ENCODE assay signal across 20 mouse cellular contexts in the genomic region with DNA sequence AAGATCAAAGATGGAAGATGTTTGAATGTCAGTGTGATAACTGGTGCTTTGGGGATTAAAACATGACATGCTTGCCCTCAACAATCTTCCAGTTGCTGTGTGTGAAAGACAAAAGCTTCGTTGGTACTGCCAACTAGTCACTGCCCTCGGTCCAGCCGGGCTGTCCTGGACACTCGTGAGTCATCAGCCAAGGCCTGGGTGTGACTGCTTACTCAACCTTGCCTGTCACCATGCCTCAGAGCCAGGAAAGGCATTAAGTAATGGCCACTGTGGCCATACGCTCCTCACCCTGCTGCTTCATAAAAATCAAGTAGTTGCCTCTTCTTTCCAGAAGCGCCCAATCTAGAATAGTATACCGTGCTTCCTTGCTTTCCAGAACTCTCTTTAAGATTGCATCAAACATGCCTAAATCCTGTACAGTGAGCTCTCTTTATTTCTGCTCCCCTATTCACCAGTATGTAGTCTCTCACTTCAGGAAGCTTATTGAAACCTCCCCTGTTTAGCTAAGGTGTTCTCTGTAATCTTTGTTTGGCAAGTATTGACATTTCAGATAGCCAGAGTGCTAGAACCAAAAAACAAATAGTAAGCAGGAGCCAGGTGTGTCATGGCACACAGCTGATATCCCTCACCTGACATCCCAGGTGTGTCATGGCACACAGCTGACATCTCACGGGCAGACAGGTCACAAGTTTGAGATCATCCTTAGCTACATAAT. TPM values are rescaled to one million over a fixed set of nuclear protein-coding genes. Genes with fewer than 3 reads are reported as not detected.
DNase-seq lines count a peak whose midpoint lies in the region; ATAC-seq and TF ChIP-seq lines count a peak whose summit lies in the region.
"Had no signal": no experiment of that assay in that cellular context is flagged by ENCODE, and none has a peak within 500 bp of the region (broad histone marks: within the 10 kb centered on the region; RNA-seq: fewer than 3 reads in every experiment).

No protein-coding gene starts in this region.

- DNase-seq in lung, postnatal 0 days (ENCODE audit: low spot score), result peak; percentile 63
- no peak for DNase-seq in lung, postnatal 10 days
- DNase-seq in adipocyte (ENCODE audit: low spot score), result peak; percentile 65
- DNase-seq in embryo, embryonic 11 days, result no peak
- no peak for DNase-seq in cerebellum, adult 18-20 months
- DNase-seq in heart, adult 8-10 months (ENCODE audit: low spot score), result no peak
- DNase-seq: cerebellum, adult 11-12 months; heart, adult 2 months; heart, postnatal 14 days; right cerebral cortex, postnatal 4 days had no signal

- WGBS in lung, postnatal 0 days, result 54% methylated on average over 8 of the region's 8 CpGs
- 49% methylated on average over 8 of the region's 8 CpGs for WGBS in intestine, postnatal 0 days
- 58% methylated on average over 8 of the region's 8 CpGs for WGBS in stomach, embryonic 16.5 days

- ATAC-seq in lung, postnatal 0 days, result peak; percentile 72
- peak; percentile 50 for ATAC-seq in intestine, postnatal 0 days
- ATAC-seq in stomach, embryonic 16.5 days (ENCODE audit: insufficient read depth, low FRiP score), result peak; percentile 79
- ATAC-seq: forebrain, embryonic 14.5 days had no signal

- H3K27ac ChIP-seq in lung, postnatal 0 days (ENCODE audit: low read length), result 0 out of 2 replicates have a peak overlapping the region, but pooled peaks have one; percentile 1
- H3K27ac ChIP-seq in intestine, postnatal 0 days (ENCODE audit: low read depth, low read length), result peak overlapping the region; percentile 73
- peak overlapping the region; percentile 80 for H3K27ac ChIP-seq in stomach, embryonic 16.5 days (ENCODE audit: low read length)
- H3K27ac ChIP-seq: embryonic facial prominence, embryonic 15.5 days; heart, adult 2 months; hindbrain, embryonic 15.5 days; kidney, embryonic 15.5 days; liver, embryonic 15.5 days had no signal

- no peaks in the 10 kb centered on the region for H3K4me1 ChIP-seq in lung, postnatal 0 days (ENCODE audit: insufficient read depth, low read depth, low read length)
- H3K4me1 ChIP-seq in intestine, postnatal 0 days (replicated peaks; ENCODE audit: control insufficient read depth, insufficient read depth, low read length), result peaks cover 3% of the 10 kb centered on the region; the same call in 1 of the 2 replicates
- H3K4me1 ChIP-seq in stomach, embryonic 16.5 days (ENCODE audit: control insufficient read depth, insufficient read depth, low read length), result no peaks in the 10 kb centered on the region
- H3K4me1 ChIP-seq: embryonic facial prominence, embryonic 15.5 days; hindbrain, embryonic 15.5 days had no signal

- TF ChIP-seq CTCF in lung, postnatal 0 days (IDR thresholded peaks at IDR 0.05), result no peak
- no peak for TF ChIP-seq CTCF in intestine, postnatal 0 days (IDR thresholded peaks at IDR 0.05; ENCODE audit: low read depth)

- H3K36me3 ChIP-seq in lung, postnatal 0 days (ENCODE audit: insufficient read depth, low read length), result no peaks in the 10 kb centered on the region
- no peaks in the 10 kb centered on the region for H3K36me3 ChIP-seq in intestine, postnatal 0 days (ENCODE audit: control insufficient read depth, insufficient read depth)
- H3K36me3 ChIP-seq in stomach, embryonic 16.5 days (ENCODE audit: control insufficient read depth, insufficient read depth, low read length), result no peaks in the 10 kb centered on the region
- H3K36me3 ChIP-seq: embryonic facial prominence, embryonic 15.5 days; hindbrain, embryonic 15.5 days; kidney, embryonic 15.5 days; liver, embryonic 15.5 days had no signal

- H3K4me3 ChIP-seq in lung, postnatal 0 days (ENCODE audit: low read depth, low read length), result no peak overlapping the region
- no peak overlapping the region for H3K4me3 ChIP-seq in intestine, postnatal 0 days (ENCODE audit: low read depth, low read length)
- H3K4me3 ChIP-seq in stomach, embryonic 16.5 days (replicated peaks; ENCODE audit: low read length), result no peak overlapping the region
- H3K4me3 ChIP-seq: embryonic facial prominence, embryonic 15.5 days; heart, adult 2 months; hindbrain, embryonic 15.5 days; kidney, embryonic 15.5 days; liver, embryonic 15.5 days had no signal

- no peak overlapping the region for H3K4me2 ChIP-seq in lung, postnatal 0 days (replicated peaks; ENCODE audit: low read depth, low read length)
- H3K4me2 ChIP-seq in intestine, postnatal 0 days (replicated peaks; ENCODE audit: low read depth), result no peak overlapping the region
- no peak overlapping the region for H3K4me2 ChIP-seq in stomach, embryonic 16.5 days (ENCODE audit: low read depth, low read length)
- H3K4me2 ChIP-seq: embryonic facial prominence, embryonic 15.5 days; hindbrain, embryonic 15.5 days; kidney, embryonic 15.5 days; liver, embryonic 15.5 days; midbrain, embryonic 11.5 days had no signal

- H3K9me3 ChIP-seq in lung, postnatal 0 days (ENCODE audit: low read length), result no peaks in the 10 kb centered on the region
- no peaks in the 10 kb centered on the region for H3K9me3 ChIP-seq in intestine, postnatal 0 days (ENCODE audit: control insufficient read depth)
- H3K9me3 ChIP-seq in stomach, embryonic 16.5 days (replicated peaks; ENCODE audit: control insufficient read depth, low read length), result no peaks in the 10 kb centered on the region
- H3K9me3 ChIP-seq: embryonic facial prominence, embryonic 15.5 days; hindbrain, embryonic 15.5 days; kidney, embryonic 15.5 days; liver, embryonic 15.5 days had no signal

- no peaks in the 10 kb centered on the region for H3K27me3 ChIP-seq in lung, postnatal 0 days (replicated peaks; ENCODE audit: insufficient read depth, low read length)
- H3K27me3 ChIP-seq in intestine, postnatal 0 days (replicated peaks; ENCODE audit: control insufficient read depth, insufficient read depth, low read length), result no peaks in the 10 kb centered on the region
- H3K27me3 ChIP-seq in stomach, embryonic 16.5 days (ENCODE audit: control insufficient read depth, insufficient read depth, low read length), result no peaks in the 10 kb centered on the region
- H3K27me3 ChIP-seq: CH12.LX; embryonic facial prominence, embryonic 15.5 days; hindbrain, embryonic 15.5 days; kidney, embryonic 15.5 days; liver, embryonic 15.5 days had no signal

- H3K9ac ChIP-seq in lung, postnatal 0 days (replicated peaks; ENCODE audit: low read depth), result no peak overlapping the region
- H3K9ac ChIP-seq in intestine, postnatal 0 days (ENCODE audit: low read depth, low read length), result no peak overlapping the region
- H3K9ac ChIP-seq in stomach, embryonic 16.5 days (ENCODE audit: low read length), result no peak overlapping the region
- H3K9ac ChIP-seq: embryonic facial prominence, embryonic 15.5 days; hindbrain, embryonic 15.5 days; kidney, embryonic 15.5 days; liver, embryonic 15.5 days had no signal

- no peak for TF ChIP-seq EP300 in lung, postnatal 0 days (IDR thresholded peaks at IDR 0.05)

RNA-seq across cellular contexts. Expression of gene Vdac2, which starts 16.7 kb away (rescaled TPM):
- 220 and 221 TPM in 2 replicates for polyA plus RNA-seq in lung, postnatal 0 days (2015; fragmentation: Nextera tagmentation; extraction: Ambion mirVana)
- 354 and 371 TPM in 2 replicates for polyA plus RNA-seq in intestine, postnatal 0 days (2015; fragmentation: Nextera tagmentation; extraction: Ambion mirVana)
- polyA plus RNA-seq in stomach, embryonic 16.5 days (2015; fragmentation: Nextera tagmentation; extraction: Ambion mirVana), result 289 and 297 TPM in 2 replicates
- total RNA-seq in heart, adult 8-10 months (2022), result 100 to 1,000 TPM; 468 to 498 (median 480) TPM

RNA-seq across cellular contexts. Expression of gene Comtd1, which starts 40.4 kb away (rescaled TPM):
- polyA plus RNA-seq in lung, postnatal 0 days (2015; fragmentation: Nextera tagmentation; extraction: Ambion mirVana), result 13.0 and 14.7 TPM in 2 replicates
- 67.3 and 70.5 TPM in 2 replicates for polyA plus RNA-seq in intestine, postnatal 0 days (2015; fragmentation: Nextera tagmentation; extraction: Ambion mirVana)
- polyA plus RNA-seq in stomach, embryonic 16.5 days (2015; fragmentation: Nextera tagmentation; extraction: Ambion mirVana), result 36.8 and 39.0 TPM in 2 replicates
- total RNA-seq in heart, adult 8-10 months (2022), result 10 to 100 TPM in 2 of 4 experiments, 1 to 10 TPM in 2; 8.4 to 12.0 (median 10.3) TPM

RNA-seq across cellular contexts. Expression of gene Dusp13, which starts 57.4 kb away (rescaled TPM):
- polyA plus RNA-seq in lung, postnatal 0 days (2015; fragmentation: Nextera tagmentation; extraction: Ambion mirVana), result 0.20 and 0.29 TPM in 2 replicates
- polyA plus RNA-seq in intestine, postnatal 0 days (2015; fragmentation: Nextera tagmentation; extraction: Ambion mirVana), result 0.16 and 0.17 TPM in 2 replicates
- polyA plus RNA-seq in stomach, embryonic 16.5 days (2015; fragmentation: Nextera tagmentation; extraction: Ambion mirVana), result 0.84 TPM in 1 of 2 replicates, not detected in the other
- total RNA-seq in heart, adult 8-10 months (2022), result 1 to 10 TPM; 1.4 to 3.6 (median 2.5) TPM
- total RNA-seq: CH12.LX; common myeloid progenitor, adult 5-6 weeks had no signal
- polyA plus RNA-seq: forebrain, embryonic 14.5 days; hindbrain, embryonic 15.5 days; midbrain, embryonic 11.5 days had no signal

RNA-seq across cellular contexts. Expression of gene Samd8, which starts 58.0 kb away (rescaled TPM):
- polyA plus RNA-seq in lung, postnatal 0 days (2015; fragmentation: Nextera tagmentation; extraction: Ambion mirVana), result 7.1 and 8.1 TPM in 2 replicates
- polyA plus RNA-seq in intestine, postnatal 0 days (2015; fragmentation: Nextera tagmentation; extraction: Ambion mirVana), result 16.3 and 16.4 TPM in 2 replicates
- polyA plus RNA-seq in stomach, embryonic 16.5 days (2015; fragmentation: Nextera tagmentation; extraction: Ambion mirVana), result 12.1 and 13.7 TPM in 2 replicates
- total RNA-seq in heart, adult 8-10 months (2022), result 10 to 100 TPM; 29.6 to 38.3 (median 33.6) TPM

Comparison
In these comparisons a context has a peak if more than half of its experiments do, and no peak if none do; other contexts are left out.
1. DNase-seq: peak in lung, postnatal 0 days (single experiment) and adipocyte (single experiment); none in lung, postnatal 10 days (single experiment), embryo, embryonic 11 days (single experiment), cerebellum, adult 18-20 months (0 of 2) and heart, adult 8-10 months (single experiment).
2. H3K27ac ChIP-seq: peak in every context shown above with its lines; median percentile 80 in stomach, embryonic 16.5 days; 73 in intestine, postnatal 0 days; 1 in lung, postnatal 0 days.
3. Peak in every context shown above with its lines, with median percentiles within 50 percentile points of each other: ATAC-seq.